Mouse (Mus musculus) midbrain, embryonic 14.5 days (tissue): ENCODE measurements at regions not wholly inside any gene's neighbourhood (a gene's known extent, or its start where the extent isn't known, plus 50 kb on each side); places are given as distances from the start of the nearest gene placed in this dataset.

Source experiments
- ATAC-seq: fragments of 200-750 bp; cut with Nextera tagmentation; 2 replicates; pipeline ENCODE4 v1.8.0; 2017; ENCODE audit warnings: moderate number of reproducible peaks, moderate library complexity; ENCODE audit not compliant: low FRiP score, low TSS enrichment
- DNase-seq: peaks from one replicate; pipeline ENCODE4 v3.0.0-alpha.2; 2015
- H3K27ac ChIP-seq: fragments of 300-500 bp; sonication (generic); replicated peaks from 2 replicates; pipeline ENCODE4 v1.5.1; 2014; ENCODE audit warnings: mild to moderate bottlenecking, low read depth, low read length, moderate library complexity
- H3K27me3 ChIP-seq: fragments of 300-500 bp; sonication (generic); 2 replicates; pipeline ENCODE4 v1.6.1; 2014; ENCODE audit warnings: low read length, control low read depth, mixed read lengths; ENCODE audit not compliant: control insufficient read depth, insufficient read depth
- H3K36me3 ChIP-seq: fragments of 300-500 bp; sonication (generic); 2 replicates; pipeline ENCODE4 v1.6.1; 2014; ENCODE audit warnings: low read length, control low read depth; ENCODE audit not compliant: control insufficient read depth, insufficient read depth
- H3K4me1 ChIP-seq: fragments of 300-500 bp; sonication (generic); 2 replicates; pipeline ENCODE4 v1.6.1; 2014; ENCODE audit warnings: mild to moderate bottlenecking, antibody characterized with exemption, low read length, control low read depth; ENCODE audit not compliant: control insufficient read depth, insufficient read depth
- H3K4me2 ChIP-seq: fragments of 300-500 bp; sonication (generic); 2 replicates; pipeline ENCODE4 v1.6.1; 2014; ENCODE audit warnings: mild to moderate bottlenecking, low read length, moderate library complexity
- H3K4me3 ChIP-seq: fragments of 300-500 bp; sonication (generic); replicated peaks from 2 replicates; pipeline ENCODE4 v1.5.1; 2014; ENCODE audit warnings: low read depth, low read length
- H3K9ac ChIP-seq: fragments of 300-500 bp; sonication (generic); replicated peaks from 2 replicates; pipeline ENCODE4 v1.6.1; 2014; ENCODE audit warnings: mild to moderate bottlenecking, low read length, moderate library complexity
- H3K9me3 ChIP-seq: fragments of 300-500 bp; sonication (generic); 2 replicates; pipeline ENCODE4 v1.6.1; 2016; ENCODE audit warnings: low read length, control low read depth, mixed read lengths; ENCODE audit not compliant: control insufficient read depth
- whole genome bisulfite sequencing: fragments of 180-500 bp; shearing (Covaris S2); extraction: QIAGEN DNeasy Blood & Tissue Kit; methylation state at CpG from one replicate; pipeline ENCODE4 v1.1.7; 2014; 5-methylcytosine and 5-hydroxymethylcytosine counted together

GRCm38 (mm10) chr16:53073856-53074568, 620.1 kb upstream of the Alcam start:
- Histone ChIP-seq H3K27ac (no peak overlapping the region), H3K4me1 (no peaks in the 10 kb centered on the region), H3K36me3 (no peaks in the 10 kb centered on the region), H3K4me3 (no peak overlapping the region), H3K9me3 (no peaks in the 10 kb centered on the region), H3K9ac (no peak overlapping the region), H3K4me2 (no peak overlapping the region), H3K27me3 (no peaks in the 10 kb centered on the region)
- peak; percentile 61 for DNase-seq
- WGBS, result 65% methylated on average over 6 of the region's 6 CpGs
- ATAC-seq, result peak; percentile 57; the same call in 1 of the 2 replicates

GRCm38 (mm10) chr16:53071887-53072682, 618.2 kb upstream of the Alcam start:
- ATAC-seq (no peak), DNase-seq (no peak)
- H3K27ac ChIP-seq, result no peak overlapping the region
- H3K36me3 ChIP-seq, result no peaks in the 10 kb centered on the region
- H3K4me2 ChIP-seq, result no peak overlapping the region
- H3K9ac ChIP-seq, result no peak overlapping the region
- whole genome bisulfite sequencing, result 78% methylated on average over 9 of the region's 9 CpGs
- no peaks in the 10 kb centered on the region for H3K4me1 ChIP-seq
- no peak overlapping the region for H3K4me3 ChIP-seq
- no peaks in the 10 kb centered on the region for H3K9me3 ChIP-seq
- H3K27me3 ChIP-seq, result no peaks in the 10 kb centered on the region

- no peak overlapping the region for H3K4me2 ChIP-seq
- H3K27ac ChIP-seq, result no peak overlapping the region
- no peaks in the 10 kb centered on the region for H3K9me3 ChIP-seq
- DNase-seq (no peak), ATAC-seq (no peak)
- no peaks in the 10 kb centered on the region for H3K4me1 ChIP-seq
- H3K4me3 ChIP-seq, result no peak overlapping the region
- no peaks in the 10 kb centered on the region for H3K36me3 ChIP-seq
- 87% methylated on average over 3 of the region's 3 CpGs for WGBS
- no peaks in the 10 kb centered on the region for H3K27me3 ChIP-seq
- H3K9ac ChIP-seq, result no peak overlapping the region
Measured at GRCm38 (mm10) chr16:53064151-53064550, 610.3 kb upstream of the Alcam start.

GRCm38 (mm10) chr16:53063061-53063460, 609.2 kb upstream of the Alcam start:
- Histone ChIP-seq H3K4me3 (no peak overlapping the region), H3K9me3 (no peaks in the 10 kb centered on the region), H3K4me2 (no peak overlapping the region), H3K4me1 (no peaks in the 10 kb centered on the region), H3K27me3 (no peaks in the 10 kb centered on the region), H3K36me3 (no peaks in the 10 kb centered on the region), H3K27ac (no peak overlapping the region), H3K9ac (no peak overlapping the region)
- 82% methylated on average over 5 of the region's 5 CpGs for WGBS
- ATAC-seq, result no peak
- DNase-seq, result no peak

- Histone ChIP-seq H3K36me3 (no peaks in the 10 kb centered on the region), H3K9me3 (no peaks in the 10 kb centered on the region), H3K4me2 (no peak overlapping the region), H3K27ac (no peak overlapping the region), H3K4me3 (no peak overlapping the region), H3K27me3 (no peaks in the 10 kb centered on the region), H3K4me1 (no peaks in the 10 kb centered on the region), H3K9ac (no peak overlapping the region)
- DNase-seq, result no peak
- WGBS, result 77% methylated on average over 1 of the region's 1 CpGs
- no peak for ATAC-seq
Measured at GRCm38 (mm10) chr16:53026056-53026455, 572.2 kb upstream of the Alcam start.

- ATAC-seq, result no peak
- Histone ChIP-seq H3K36me3 (no peaks in the 10 kb centered on the region), H3K9me3 (no peaks in the 10 kb centered on the region), H3K27ac (no peak overlapping the region), H3K4me3 (no peak overlapping the region), H3K4me1 (no peaks in the 10 kb centered on the region), H3K9ac (no peak overlapping the region), H3K27me3 (no peaks in the 10 kb centered on the region), H3K4me2 (no peak overlapping the region)
- no peak for DNase-seq
- 29% methylated on average over 1 of the region's 1 CpGs for WGBS
Measured at GRCm38 (mm10) chr16:53011847-53012246, 558.0 kb upstream of the Alcam start.

GRCm38 (mm10) chr16:52988852-52989397, 535.1 kb upstream of the Alcam start:
- no peaks in the 10 kb centered on the region for H3K9me3 ChIP-seq
- ATAC-seq, result no peak

GRCm38 (mm10) chr16:52984336-52984735, 530.5 kb upstream of the Alcam start:
- DNase-seq, result peak; percentile 25
- Histone ChIP-seq H3K4me2 (no peak overlapping the region), H3K36me3 (no peaks in the 10 kb centered on the region), H3K9me3 (no peaks in the 10 kb centered on the region), H3K4me3 (no peak overlapping the region), H3K27me3 (no peaks in the 10 kb centered on the region), H3K27ac (no peak overlapping the region), H3K4me1 (no peaks in the 10 kb centered on the region), H3K9ac (no peak overlapping the region)
- ATAC-seq, result no peak
- WGBS, result 18% methylated on average over 1 of the region's 1 CpGs

More at GRCm38 (mm10) chr16:52988852-52989397, 535.1 kb upstream of the Alcam start:
- no peak overlapping the region for H3K4me3 ChIP-seq
- 92% methylated on average over 1 of the region's 1 CpGs for WGBS
- H3K27ac ChIP-seq, result no peak overlapping the region
- no peak for DNase-seq
- H3K9ac ChIP-seq, result no peak overlapping the region
- no peaks in the 10 kb centered on the region for H3K4me1 ChIP-seq
- no peaks in the 10 kb centered on the region for H3K27me3 ChIP-seq
- no peaks in the 10 kb centered on the region for H3K36me3 ChIP-seq
- no peak overlapping the region for H3K4me2 ChIP-seq
